In the genomic region with DNA sequence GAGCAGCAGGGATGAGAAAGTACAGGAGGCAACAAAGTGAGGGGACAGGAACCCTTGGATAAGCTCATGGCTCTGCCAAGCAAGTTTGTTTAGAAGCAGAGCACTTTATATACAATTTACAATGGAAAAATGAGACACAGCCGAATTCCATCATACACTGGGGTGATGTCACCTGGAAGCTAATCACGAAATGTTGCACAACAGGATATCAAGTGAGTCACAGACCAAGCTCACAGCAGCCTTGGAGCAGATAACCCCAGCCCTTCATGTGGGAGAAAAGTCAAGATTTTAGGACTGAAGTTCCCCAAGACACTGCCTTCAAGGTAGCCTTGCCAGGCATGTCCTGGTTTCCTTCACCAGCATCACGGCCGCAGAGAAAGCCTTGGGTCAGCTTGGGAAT, we compare ENCODE assay signal across 12 mouse cellular contexts. TPM values are rescaled to one million over a fixed set of nuclear protein-coding genes. Genes with fewer than 3 reads are reported as not detected.
A peak's percentile ranks its signal among the peaks of the same experiment; 100 is the strongest.
DNase-seq lines count a peak whose midpoint lies in the region; ATAC-seq and TF ChIP-seq lines count a peak whose summit lies in the region.
"Had no signal": no experiment of that assay in that cellular context is flagged by ENCODE, and none has a peak within 500 bp of the region (broad histone marks: within the 10 kb centered on the region; RNA-seq: fewer than 3 reads in every experiment).

No protein-coding gene starts in this region.

- H3K9ac ChIP-seq in stomach, postnatal 0 days (ENCODE audit: low read length), result no peak overlapping the region
- no peak overlapping the region for H3K9ac ChIP-seq in kidney, embryonic 15.5 days
- H3K9ac ChIP-seq: limb, embryonic 12.5 days had no signal

- H3K27me3 ChIP-seq in stomach, postnatal 0 days (ENCODE audit: control insufficient read depth, insufficient read depth, low read length), result no peaks in the 10 kb centered on the region
- no peaks in the 10 kb centered on the region for H3K27me3 ChIP-seq in embryonic facial prominence, embryonic 10.5 days (replicated peaks; ENCODE audit: low read depth, poor library complexity, severe bottlenecking)
- no peaks in the 10 kb centered on the region for H3K27me3 ChIP-seq in kidney, embryonic 15.5 days
- H3K27me3 ChIP-seq: limb, embryonic 12.5 days had no signal

- peak; percentile 67 for DNase-seq in urinary bladder, postnatal 14 days (ENCODE audit: low spot score)
- DNase-seq in urinary bladder, adult 2 months (ENCODE audit: low spot score), result no peak
- peak; percentile 63 for DNase-seq in adrenal gland, postnatal 14 days
- DNase-seq in heart, postnatal 10 days, result peak; percentile 44 to 62
- no peak for DNase-seq in stomach, postnatal 0 days (ENCODE audit: low spot score)
- no peak for DNase-seq in embryonic facial prominence, embryonic 10.5 days (ENCODE audit: low spot score)
- DNase-seq: cerebellum, adult 11 months; embryo, embryonic 11 days; gastrocnemius, postnatal 36 days had no signal

- WGBS in stomach, postnatal 0 days, result 52% methylated on average over 4 of the region's 4 CpGs
- 81% methylated on average over 4 of the region's 4 CpGs for WGBS in embryonic facial prominence, embryonic 10.5 days
- 85% methylated on average over 4 of the region's 4 CpGs for WGBS in kidney, embryonic 15.5 days

- H3K27ac ChIP-seq in stomach, postnatal 0 days (replicated peaks), result peak overlapping the region; percentile 19; the same call in 1 of the 2 replicates
- H3K27ac ChIP-seq in embryonic facial prominence, embryonic 10.5 days (replicated peaks), result no peak overlapping the region
- H3K27ac ChIP-seq in kidney, embryonic 15.5 days, result no peak overlapping the region
- H3K27ac ChIP-seq: forebrain, embryonic 10.5 days; limb, embryonic 12.5 days had no signal

- no peak overlapping the region for H3K4me2 ChIP-seq in stomach, postnatal 0 days (replicated peaks; ENCODE audit: low read depth)
- no peak overlapping the region for H3K4me2 ChIP-seq in kidney, embryonic 15.5 days
- H3K4me2 ChIP-seq: limb, embryonic 12.5 days had no signal

- no peaks in the 10 kb centered on the region for H3K36me3 ChIP-seq in stomach, postnatal 0 days (ENCODE audit: control insufficient read depth, insufficient read depth, low read length)
- H3K36me3 ChIP-seq in embryonic facial prominence, embryonic 10.5 days (replicated peaks), result 0 out of 2 replicates have a peak, but pooled peaks cover 7% of the 10 kb centered on the region
- H3K36me3 ChIP-seq in kidney, embryonic 15.5 days, result 0 out of 2 replicates have a peak, but pooled peaks cover 3% of the 10 kb centered on the region
- H3K36me3 ChIP-seq: limb, embryonic 12.5 days had no signal

- H3K4me1 ChIP-seq in stomach, postnatal 0 days (replicated peaks; ENCODE audit: control insufficient read depth, insufficient read depth), result 0 out of 2 replicates have a peak, but pooled peaks cover 4% of the 10 kb centered on the region
- H3K4me1 ChIP-seq in embryonic facial prominence, embryonic 10.5 days, result peaks cover 10% of the 10 kb centered on the region; the same call in 1 of the 2 replicates
- H3K4me1 ChIP-seq in kidney, embryonic 15.5 days, result peaks cover 33% of the 10 kb centered on the region

- intact Hi-C loops in heart, postnatal 10 days (cut with DNase I), result no loop called here

- no peak for TF ChIP-seq CTCF in stomach, postnatal 0 days (IDR thresholded peaks at IDR 0.05; ENCODE audit: low read depth)

- TF ChIP-seq EP300 in stomach, postnatal 0 days (optimal IDR thresholded peaks at IDR 0.05), result no peak

- no peak overlapping the region for H3K4me3 ChIP-seq in stomach, postnatal 0 days (ENCODE audit: low read depth, low read length)
- H3K4me3 ChIP-seq in embryonic facial prominence, embryonic 10.5 days, result no peak overlapping the region
- H3K4me3 ChIP-seq in kidney, embryonic 15.5 days (replicated peaks), result no peak overlapping the region
- H3K4me3 ChIP-seq: forebrain, embryonic 10.5 days; limb, embryonic 12.5 days had no signal

- ATAC-seq in stomach, postnatal 0 days (ENCODE audit: low FRiP score, low TSS enrichment), result peak; percentile 81; the same call in 1 of the 2 replicates
- ATAC-seq in kidney, embryonic 15.5 days (replicated peaks; ENCODE audit: low FRiP score), result no peak

- H3K9me3 ChIP-seq in stomach, postnatal 0 days (ENCODE audit: control insufficient read depth, low read length), result no peaks in the 10 kb centered on the region
- no peaks in the 10 kb centered on the region for H3K9me3 ChIP-seq in embryonic facial prominence, embryonic 10.5 days
- no peaks in the 10 kb centered on the region for H3K9me3 ChIP-seq in kidney, embryonic 15.5 days (replicated peaks)
- H3K9me3 ChIP-seq: forebrain, embryonic 10.5 days; limb, embryonic 12.5 days had no signal

RNA-seq across cellular contexts. Expression of a gene that starts 22.7 kb away (rescaled TPM):
- polyA plus RNA-seq in urinary bladder, adult 2 months (2012; rRNA removed), result 89.0 and 90.9 TPM in 2 replicates
- 66.9 and 72.1 TPM in 2 replicates for total RNA-seq in adrenal gland, postnatal 14 days (2021)
- 10 to 100 TPM; 87.1 to 88.6 TPM for total RNA-seq in heart, postnatal 10 days (2021)
- 6.6 and 7.4 TPM in 2 replicates for polyA plus RNA-seq in stomach, postnatal 0 days (2015; fragmentation: Nextera tagmentation; extraction: Ambion mirVana)
- 9.8 and 10.2 TPM in 2 replicates for polyA plus RNA-seq in embryonic facial prominence, embryonic 10.5 days (2016; fragmentation: Nextera tagmentation; extraction: Ambion mirVana)
- 14.6 and 17.0 TPM in 2 replicates for polyA plus RNA-seq in kidney, embryonic 15.5 days (2015; fragmentation: Nextera tagmentation; extraction: Ambion mirVana)

Comparison
In these comparisons a context has a peak if more than half of its experiments do, and no peak if none do; other contexts are left out.
1. DNase-seq: peak in urinary bladder, postnatal 14 days (single experiment), adrenal gland, postnatal 14 days (single experiment) and heart, postnatal 10 days (2 of 2); none in urinary bladder, adult 2 months (single experiment), stomach, postnatal 0 days (single experiment) and embryonic facial prominence, embryonic 10.5 days (single experiment).